Mouse (Mus musculus) limb, embryonic 15.5 days (tissue): ENCODE measurements around the gene Rc3h1. TPM values are rescaled to one million over a fixed set of nuclear protein-coding genes. Genes with fewer than 3 reads are reported as not detected.
"Not testable (repeated sequence)": the region's sequence is repeated elsewhere in the genome, so short reads cannot be mapped to it uniquely, and the experiment has no call there.

ENCODE experiments used
- ATAC-seq: fragments of 200-750 bp; cut with Nextera tagmentation; 2 replicates; pipeline ENCODE4 v1.8.0; 2017; ENCODE audit warnings: low read depth, moderate TSS enrichment; ENCODE audit not compliant: insufficient number of reproducible peaks, low FRiP score, low TSS enrichment
- H3K27ac ChIP-seq: fragments of 300-500 bp; sonication (generic); 2 replicates; pipeline ENCODE4 v1.5.1; 2015; ENCODE audit warnings: moderate library complexity, mild to moderate bottlenecking, inconsistent platforms
- H3K27me3 ChIP-seq: fragments of 300-500 bp; sonication (generic); 2 replicates; pipeline ENCODE4 v1.6.1; 2015; ENCODE audit warnings: inconsistent platforms
- H3K36me3 ChIP-seq: fragments of 300-500 bp; sonication (generic); 2 replicates; pipeline ENCODE4 v1.6.1; 2015; ENCODE audit warnings: inconsistent platforms
- H3K4me1 ChIP-seq: fragments of 300-500 bp; sonication (generic); 2 replicates; pipeline ENCODE4 v1.6.1; 2015; ENCODE audit warnings: inconsistent platforms
- H3K4me2 ChIP-seq: fragments of 300-500 bp; sonication (generic); 2 replicates; pipeline ENCODE4 v1.6.1; 2015; ENCODE audit warnings: mild to moderate bottlenecking, inconsistent platforms
- H3K4me3 ChIP-seq: fragments of 300-500 bp; sonication (generic); 2 replicates; pipeline ENCODE4 v1.5.1; 2015; ENCODE audit warnings: mild to moderate bottlenecking, inconsistent platforms
- H3K9ac ChIP-seq: fragments of 300-500 bp; sonication (generic); 2 replicates; pipeline ENCODE4 v1.6.1; 2015; ENCODE audit warnings: inconsistent platforms
- H3K9me3 ChIP-seq: fragments of 300-500 bp; sonication (generic); 2 replicates; pipeline ENCODE4 v1.6.1; 2016; ENCODE audit warnings: inconsistent platforms
- WGBS: fragments of 180-500 bp; shearing (Covaris S2); methylation state at CpG from one replicate; pipeline ENCODE4 v1.1.7; 2015; 5-methylcytosine and 5-hydroxymethylcytosine counted together
- polyA plus RNA-seq: library from polyadenylated mRNA; unstranded; fragments of >200 nt; fragmentation: Nextera tagmentation; extraction: Ambion mirVana; gene quantifications from 2 replicates; pipeline ENCODE4 v1.2.1, GENCODE M21; 2015

Gene Rc3h1
- 6.7 and 7.4 TPM in 2 replicates for polyA plus RNA-seq

GRCm38 (mm10) chr1:160906057-160906557, at the start of gene Rc3h1:
TSS of gene Rc3h1 (plus strand) at chr1:160906418.
- H3K4me2 ChIP-seq: peak within 1 kb of the TSS; percentile 59
- no peaks in the 10 kb centered on the region for H3K27me3 ChIP-seq
- H3K4me3 ChIP-seq: peak within 1 kb of the TSS; percentile 100
- peak within 1 kb of the TSS; percentile 92 for H3K27ac ChIP-seq
- peaks cover 2% of the 10 kb centered on the region; the same call in 1 of the 2 replicates for H3K4me1 ChIP-seq
- ATAC-seq: peak; percentile 94
- peak within 1 kb of the TSS; percentile 97 for H3K9ac ChIP-seq
- no peaks in the 10 kb centered on the region for H3K9me3 ChIP-seq
- under 1% methylated on average over 44 of the region's 45 CpGs for WGBS
- H3K36me3 ChIP-seq: no peaks in the 10 kb centered on the region

GRCm38 (mm10) chr1:160858132-160858531, 48.1 kb upstream of the Rc3h1 start:
- H3K27ac ChIP-seq: no peak overlapping the region
- H3K9ac ChIP-seq: no peak overlapping the region
- no peaks in the 10 kb centered on the region for H3K27me3 ChIP-seq
- no peak overlapping the region for H3K4me2 ChIP-seq
- 77% methylated on average over 3 of the region's 3 CpGs for WGBS
- ATAC-seq: no peak
- H3K4me3 ChIP-seq: no peak overlapping the region
- no peaks in the 10 kb centered on the region for H3K4me1 ChIP-seq
- H3K9me3 ChIP-seq: no peaks in the 10 kb centered on the region
- H3K36me3 ChIP-seq: no peaks in the 10 kb centered on the region

- H3K4me2 ChIP-seq, H3K4me1 ChIP-seq, H3K27ac ChIP-seq, H3K36me3 ChIP-seq, H3K4me3 ChIP-seq, H3K27me3 ChIP-seq, H3K9ac ChIP-seq, ATAC-seq, H3K9me3 ChIP-seq: not testable (repeated sequence)
Measured at GRCm38 (mm10) chr1:160859874-160860273, 46.3 kb upstream of the Rc3h1 start.

GRCm38 (mm10) chr1:160861142-160861541, 45.1 kb upstream of the Rc3h1 start:
- no peaks in the 10 kb centered on the region for H3K27me3 ChIP-seq
- H3K27ac ChIP-seq: no peak overlapping the region
- no peaks in the 10 kb centered on the region for H3K36me3 ChIP-seq
- no peak overlapping the region for H3K4me3 ChIP-seq
- ATAC-seq: no peak
- 82% methylated on average over 2 of the region's 2 CpGs for WGBS
- H3K9ac ChIP-seq: no peak overlapping the region
- H3K9me3 ChIP-seq: no peaks in the 10 kb centered on the region
- H3K4me1 ChIP-seq: no peaks in the 10 kb centered on the region
- H3K4me2 ChIP-seq: no peak overlapping the region

- Histone ChIP-seq H3K27ac (no peak overlapping the region), H3K4me2 (no peak overlapping the region), H3K36me3 (no peaks in the 10 kb centered on the region), H3K4me3 (no peak overlapping the region), H3K4me1 (no peaks in the 10 kb centered on the region), H3K9me3 (no peaks in the 10 kb centered on the region), H3K9ac (no peak overlapping the region), H3K27me3 (no peaks in the 10 kb centered on the region)
- 79% methylated on average over 1 of the region's 1 CpGs for WGBS
- no peak for ATAC-seq
Measured at GRCm38 (mm10) chr1:160861632-160862031, 44.6 kb upstream of the Rc3h1 start.

- H3K4me2 ChIP-seq: no peak overlapping the region
- no peak overlapping the region for H3K27ac ChIP-seq
- no peak for ATAC-seq
- H3K27me3 ChIP-seq: no peaks in the 10 kb centered on the region
- no peak overlapping the region for H3K9ac ChIP-seq
- no peak overlapping the region for H3K4me3 ChIP-seq
- no peaks in the 10 kb centered on the region for H3K36me3 ChIP-seq
- no peaks in the 10 kb centered on the region for H3K9me3 ChIP-seq
- H3K4me1 ChIP-seq: no peaks in the 10 kb centered on the region
- WGBS: 55% methylated on average over 4 of the region's 4 CpGs
Measured at GRCm38 (mm10) chr1:160863027-160863426, 43.2 kb upstream of the Rc3h1 start.

GRCm38 (mm10) chr1:160874757-160875156, 31.5 kb upstream of the Rc3h1 start:
- H3K36me3 ChIP-seq: no peaks in the 10 kb centered on the region
- no peaks in the 10 kb centered on the region for H3K9me3 ChIP-seq
- 87% methylated on average over 1 of the region's 1 CpGs for WGBS
- H3K4me1 ChIP-seq: no peaks in the 10 kb centered on the region
- H3K27me3 ChIP-seq: no peaks in the 10 kb centered on the region
- no peak overlapping the region for H3K9ac ChIP-seq
- H3K4me2 ChIP-seq: no peak overlapping the region
- H3K27ac ChIP-seq: no peak overlapping the region
- H3K4me3 ChIP-seq: no peak overlapping the region
- no peak for ATAC-seq

GRCm38 (mm10) chr1:160876968-160877367, 29.2 kb upstream of the Rc3h1 start:
- 94% methylated on average over 4 of the region's 4 CpGs for WGBS
- ATAC-seq: no peak
- no peak overlapping the region for H3K9ac ChIP-seq

GRCm38 (mm10) chr1:160878485-160878884, 27.7 kb upstream of the Rc3h1 start:
- Histone ChIP-seq H3K27ac (no peak overlapping the region), H3K4me3 (no peak overlapping the region), H3K9me3 (no peaks in the 10 kb centered on the region), H3K4me1 (no peaks in the 10 kb centered on the region), H3K4me2 (no peak overlapping the region), H3K9ac (no peak overlapping the region), H3K27me3 (no peaks in the 10 kb centered on the region), H3K36me3 (no peaks in the 10 kb centered on the region)
- 41% methylated on average over 4 of the region's 4 CpGs for WGBS
- ATAC-seq: no peak

More at GRCm38 (mm10) chr1:160876968-160877367, 29.2 kb upstream of the Rc3h1 start:
- Histone ChIP-seq H3K9me3 (no peaks in the 10 kb centered on the region), H3K27me3 (no peaks in the 10 kb centered on the region), H3K4me2 (no peak overlapping the region), H3K4me1 (no peaks in the 10 kb centered on the region), H3K36me3 (no peaks in the 10 kb centered on the region), H3K27ac (no peak overlapping the region), H3K4me3 (no peak overlapping the region)

GRCm38 (mm10) chr1:160881378-160881777, 24.8 kb upstream of the Rc3h1 start:
- H3K27me3 ChIP-seq, H3K9ac ChIP-seq, H3K4me1 ChIP-seq, H3K4me2 ChIP-seq, H3K27ac ChIP-seq, H3K4me3 ChIP-seq, H3K9me3 ChIP-seq, ATAC-seq, H3K36me3 ChIP-seq: not testable (repeated sequence)
- whole genome bisulfite sequencing: 73% methylated on average over 1 of the region's 1 CpGs

- 64% methylated on average over 3 of the region's 3 CpGs for WGBS
- Histone ChIP-seq H3K4me2 (no peak overlapping the region), H3K27me3 (no peaks in the 10 kb centered on the region), H3K27ac (no peak overlapping the region), H3K4me3 (no peak overlapping the region), H3K36me3 (no peaks in the 10 kb centered on the region), H3K9ac (no peak overlapping the region), H3K4me1 (no peaks in the 10 kb centered on the region), H3K9me3 (no peaks in the 10 kb centered on the region)
- no peak for ATAC-seq
Measured at GRCm38 (mm10) chr1:160881968-160882367, 24.2 kb upstream of the Rc3h1 start.

- Histone ChIP-seq H3K9me3 (no peaks in the 10 kb centered on the region), H3K9ac (no peak overlapping the region), H3K27me3 (no peaks in the 10 kb centered on the region), H3K27ac (no peak overlapping the region), H3K4me2 (no peak overlapping the region), H3K4me3 (no peak overlapping the region), H3K36me3 (no peaks in the 10 kb centered on the region), H3K4me1 (no peaks in the 10 kb centered on the region)
- ATAC-seq: no peak
- WGBS: 67% methylated on average over 3 of the region's 3 CpGs
Measured at GRCm38 (mm10) chr1:160884273-160884672, 21.9 kb upstream of the Rc3h1 start.

- H3K4me3 ChIP-seq: no peak overlapping the region
- no peak for ATAC-seq
- no peak overlapping the region for H3K9ac ChIP-seq
- WGBS: 47% methylated on average over 2 of the region's 2 CpGs
- no peaks in the 10 kb centered on the region for H3K9me3 ChIP-seq
- H3K27ac ChIP-seq: no peak overlapping the region
- H3K27me3 ChIP-seq: no peaks in the 10 kb centered on the region
- no peaks in the 10 kb centered on the region for H3K4me1 ChIP-seq
- no peaks in the 10 kb centered on the region for H3K36me3 ChIP-seq
- H3K4me2 ChIP-seq: no peak overlapping the region
Measured at GRCm38 (mm10) chr1:160884993-160885392, 21.2 kb upstream of the Rc3h1 start.
